Mouse (Mus musculus): ENCODE results near the gene Gm7534. TPM values are rescaled to one million over a fixed set of nuclear protein-coding genes. Genes with fewer than 3 reads are reported as not detected.

Gene Gm7534
- polyA plus RNA-seq (2015; fragmentation: Nextera tagmentation; extraction: Ambion mirVana): not detected in 2 replicates

DNA sequence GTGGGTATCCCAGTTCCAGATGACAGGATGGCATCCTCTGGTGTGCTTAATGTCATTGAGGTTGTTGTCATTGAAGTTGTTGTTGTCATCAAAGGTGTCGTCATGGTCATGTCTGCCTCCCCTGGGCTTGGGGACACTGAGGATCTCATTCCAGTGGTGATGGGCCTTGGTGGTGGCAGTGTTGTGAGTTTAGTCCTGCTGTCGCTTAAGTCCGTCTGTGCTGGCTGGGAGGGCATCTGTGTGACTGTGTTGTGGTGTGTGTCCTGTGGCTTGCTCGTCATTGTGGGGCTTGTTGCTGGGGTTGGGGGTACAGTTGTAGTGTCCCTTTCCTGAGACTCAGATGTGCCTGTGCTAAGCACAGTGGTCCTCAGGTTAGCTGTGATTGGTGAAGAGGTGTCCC lies at the start of gene Gm7534:
Gene Gm7534 (minus strand): TSS at position 101 of the 400 bp plus-strand sequence.

GRCm38 (mm10) chr4:134246719-134247258 lies 44.0 kb upstream of the Gm7534 start, which contains the start of gene Gm30191:
Gene Gm30191 (plus strand): TSS chr4:134246935.

DNA sequence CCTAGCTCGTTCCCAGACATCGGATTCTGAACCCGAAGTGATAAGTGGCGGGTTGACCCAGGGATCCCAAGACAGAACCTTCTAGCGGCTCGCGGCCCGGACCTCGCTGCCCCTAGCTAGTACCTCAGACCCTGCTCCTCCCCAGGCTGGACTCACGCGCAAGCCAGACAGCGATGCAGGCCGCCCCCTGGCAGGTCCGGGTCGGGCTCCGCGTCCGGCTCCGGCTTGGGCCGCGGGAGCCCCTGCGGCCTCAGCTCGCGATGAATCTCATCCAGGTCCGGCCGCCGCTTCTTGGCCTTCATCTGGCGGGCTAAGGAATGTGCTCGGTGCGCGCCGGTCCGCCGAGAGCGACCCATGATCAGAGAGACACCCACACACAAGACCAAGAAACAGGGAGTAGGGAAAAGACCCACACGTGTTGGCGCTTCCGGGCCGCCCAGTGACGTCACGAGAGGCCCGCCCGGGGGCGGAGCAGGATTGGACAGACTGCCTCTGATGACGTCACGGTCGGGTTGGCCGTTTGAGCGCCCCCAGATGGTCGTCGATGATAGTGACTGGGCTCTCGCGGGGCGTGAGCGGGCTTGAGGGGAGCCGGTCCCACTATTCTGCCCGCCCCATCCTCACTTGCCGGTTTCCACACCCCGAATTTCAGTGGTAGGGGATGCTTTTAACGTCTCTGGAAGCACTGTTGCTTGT lies 42.5 kb upstream of the Gm7534 start, which contains the start of gene Zfp593:
Gene Zfp593 (minus strand): TSS at position 445 of the 696 bp plus-strand sequence.

DNA sequence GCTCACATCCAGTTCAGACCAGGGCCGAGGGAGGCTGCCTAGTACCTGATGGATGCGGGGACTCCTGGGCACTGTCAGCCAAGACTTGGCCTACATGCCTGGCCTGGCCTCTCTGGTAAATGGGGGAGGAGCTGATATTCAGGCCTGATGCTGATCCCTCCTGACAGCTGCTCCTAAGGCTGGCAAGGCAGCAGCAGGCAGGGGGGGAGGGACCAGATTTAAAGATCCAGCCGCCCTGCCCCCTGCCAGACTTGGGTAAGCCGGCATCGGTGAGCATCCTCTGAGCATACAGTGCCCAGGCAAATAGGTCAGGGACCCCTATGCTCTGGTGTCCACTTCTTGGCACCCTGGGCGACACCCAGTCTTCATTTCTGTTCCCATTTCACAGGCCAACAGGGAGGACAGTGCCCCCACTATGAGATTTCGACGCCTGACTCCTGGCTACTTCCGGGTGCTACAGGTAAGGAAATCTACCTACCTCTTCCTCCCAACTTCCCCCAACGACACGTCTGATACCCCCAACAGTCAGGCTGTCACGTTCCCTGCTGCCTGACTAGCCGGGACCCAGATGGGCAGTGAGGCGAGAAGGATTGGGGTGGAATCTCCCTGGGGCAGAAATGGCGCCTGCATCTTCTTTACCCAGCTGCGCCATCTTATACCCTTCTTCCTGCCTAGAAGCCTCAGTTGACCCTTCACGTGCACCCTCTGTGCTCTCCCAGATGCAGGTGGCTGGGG lies 40.9 kb upstream of the Gm7534 start, which contains the start of gene E130218I03Rik:
Gene E130218I03Rik (plus strand): TSS at position 147 of the 735 bp plus-strand sequence.

DNA sequence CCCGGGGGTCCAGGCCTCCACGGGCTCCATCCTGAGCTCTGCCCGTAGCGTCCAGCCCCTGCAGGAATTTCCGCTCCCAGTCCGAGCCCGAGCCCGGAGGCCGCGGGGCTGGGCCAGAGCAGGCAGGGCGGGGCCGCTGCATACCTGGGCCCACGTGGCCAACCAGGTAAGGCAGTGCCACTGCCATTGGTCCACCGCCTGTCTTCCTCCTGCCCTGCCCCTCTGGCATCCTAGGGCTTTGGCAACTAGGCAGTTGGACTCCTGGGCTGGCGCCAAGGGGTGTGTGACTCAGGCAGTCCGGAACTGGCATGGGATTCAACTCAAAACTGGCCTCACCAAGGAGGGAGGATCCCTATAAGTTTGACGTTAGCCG lies 35.5 kb upstream of the Gm7534 start, which contains the start of gene Cnksr1:
Gene Cnksr1 (minus strand): TSS at position 121 of the 373 bp plus-strand sequence.

DNA sequence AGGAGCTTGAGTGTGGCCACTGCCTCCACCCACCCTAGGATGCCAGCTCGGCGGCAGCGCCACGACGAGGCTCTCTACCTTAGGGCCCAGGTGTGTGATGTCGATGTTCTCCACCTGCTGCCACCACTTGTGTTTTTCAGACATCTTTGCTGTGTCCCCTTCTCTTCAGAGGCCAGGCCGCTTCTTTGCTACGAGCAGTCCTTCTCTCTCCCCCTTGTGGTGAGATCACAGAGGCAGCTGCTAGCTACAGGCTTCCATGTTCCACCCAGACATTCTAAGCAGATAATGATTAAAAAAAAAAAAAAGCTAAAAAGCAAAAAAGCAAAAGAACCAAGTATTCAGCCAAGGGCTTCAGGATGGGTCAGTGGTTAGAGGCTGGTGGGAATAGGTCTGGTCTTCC lies 24.4 kb upstream of the Gm7534 start, which contains the start of gene Catsper4:
Gene Catsper4 (minus strand): TSS at position 190 of the 400 bp plus-strand sequence.

Other genes with a start within 250 kb of the Gm7534 start
- 815 and 979 TPM in 2 replicates for gene Hmgn2, start 234.4 kb downstream of the Gm7534 start, polyA plus RNA-seq (2015; fragmentation: Nextera tagmentation; extraction: Ambion mirVana)
- 19.4 and 25.8 TPM in 2 replicates for gene Dhdds, start 202.1 kb downstream of the Gm7534 start, polyA plus RNA-seq (2015; fragmentation: Nextera tagmentation; extraction: Ambion mirVana)
- gene Lin28a, start 184.2 kb downstream of the Gm7534 start, polyA plus RNA-seq (2015; fragmentation: Nextera tagmentation; extraction: Ambion mirVana): 0.49 and 0.50 TPM in 2 replicates
- gene Zfp683, start 149.2 kb downstream of the Gm7534 start, polyA plus RNA-seq (2015; fragmentation: Nextera tagmentation; extraction: Ambion mirVana): not detected in 2 replicates
- gene Crybg2, start 142.2 kb downstream of the Gm7534 start, polyA plus RNA-seq (2015; fragmentation: Nextera tagmentation; extraction: Ambion mirVana): 0.65 TPM in 1 of 2 replicates, not detected in the other
- 8.2 and 9.0 TPM in 2 replicates for gene Cd52, start 107.9 kb downstream of the Gm7534 start, polyA plus RNA-seq (2015; fragmentation: Nextera tagmentation; extraction: Ambion mirVana)
- 1.6 and 2.8 TPM in 2 replicates for gene Ubxn11, start 100.4 kb downstream of the Gm7534 start, polyA plus RNA-seq (2015; fragmentation: Nextera tagmentation; extraction: Ambion mirVana)
- gene Sh3bgrl3, start 74.2 kb downstream of the Gm7534 start, polyA plus RNA-seq (2015; fragmentation: Nextera tagmentation; extraction: Ambion mirVana): 149 and 187 TPM in 2 replicates
- 45.7 and 53.9 TPM in 2 replicates for gene Cep85, start 15.9 kb downstream of the Gm7534 start, polyA plus RNA-seq (2015; fragmentation: Nextera tagmentation; extraction: Ambion mirVana)
- not detected in 2 replicates for gene Catsper4, start 24.4 kb upstream of the Gm7534 start, polyA plus RNA-seq (2015; fragmentation: Nextera tagmentation; extraction: Ambion mirVana)
- gene Cnksr1, start 35.4 kb upstream of the Gm7534 start, polyA plus RNA-seq (2015; fragmentation: Nextera tagmentation; extraction: Ambion mirVana): 2.6 and 5.2 TPM in 2 replicates
- 0.44 TPM in 1 of 2 replicates, not detected in the other for gene E130218I03Rik, start 40.7 kb upstream of the Gm7534 start, polyA plus RNA-seq (2015; fragmentation: Nextera tagmentation; extraction: Ambion mirVana)
- gene Zfp593, start 42.6 kb upstream of the Gm7534 start, polyA plus RNA-seq (2015; fragmentation: Nextera tagmentation; extraction: Ambion mirVana): 5.9 and 6.9 TPM in 2 replicates
- not detected in 2 replicates for gene Gm30191, start 43.9 kb upstream of the Gm7534 start, polyA plus RNA-seq (2015; fragmentation: Nextera tagmentation; extraction: Ambion mirVana)
- 5.0 and 5.7 TPM in 2 replicates for gene Grrp1, start 51.1 kb upstream of the Gm7534 start, polyA plus RNA-seq (2015; fragmentation: Nextera tagmentation; extraction: Ambion mirVana)
- 5.7 and 5.8 TPM in 2 replicates for gene Pdik1l, start 84.9 kb upstream of the Gm7534 start, polyA plus RNA-seq (2015; fragmentation: Nextera tagmentation; extraction: Ambion mirVana)
- 53.6 and 64.2 TPM in 2 replicates for gene Trim63, start 112.1 kb upstream of the Gm7534 start, polyA plus RNA-seq (2015; fragmentation: Nextera tagmentation; extraction: Ambion mirVana)
- 0.33 and 0.44 TPM in 2 replicates for gene Slc30a2, start 140.2 kb upstream of the Gm7534 start, polyA plus RNA-seq (2015; fragmentation: Nextera tagmentation; extraction: Ambion mirVana)
- 2.6 and 2.7 TPM in 2 replicates for gene Extl1, start 180.8 kb upstream of the Gm7534 start, polyA plus RNA-seq (2015; fragmentation: Nextera tagmentation; extraction: Ambion mirVana)
- 4.2 and 5.4 TPM in 2 replicates for gene Pafah2, start 193.3 kb upstream of the Gm7534 start, polyA plus RNA-seq (2015; fragmentation: Nextera tagmentation; extraction: Ambion mirVana)

Data from skeletal muscle tissue, postnatal 0 days (tissue).